In the genomic region with DNA sequence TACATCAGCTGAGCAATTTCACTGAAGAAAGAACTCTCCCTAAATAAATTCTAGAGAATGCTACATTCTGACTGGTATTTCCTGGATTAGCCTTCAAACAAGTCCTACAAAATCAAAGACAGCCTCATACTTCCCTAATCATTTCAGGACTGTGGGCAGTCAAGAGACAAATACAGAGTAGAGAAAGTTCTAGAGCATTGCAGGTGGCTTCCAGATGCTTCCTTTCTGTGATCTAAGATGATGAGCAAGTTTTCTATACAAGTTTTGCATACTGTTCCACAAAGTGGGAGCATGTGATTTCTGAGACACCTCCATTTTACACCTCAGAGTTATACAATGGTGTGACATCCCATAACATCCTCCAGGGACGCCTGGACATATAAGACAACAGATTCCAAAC, we compare ENCODE assay signal across 31 mouse cellular contexts. TPM values are rescaled to one million over a fixed set of nuclear protein-coding genes. Genes with fewer than 3 reads are reported as not detected.
"Had no signal": no experiment of that assay in that cellular context is flagged by ENCODE, and none has a peak within 500 bp of the region (broad histone marks: within the 10 kb centered on the region; RNA-seq: fewer than 3 reads in every experiment).

No protein-coding gene starts in this region.

- ATAC-seq: liver, embryonic 12.5 days; liver, postnatal 0 days; lung, postnatal 0 days; midbrain, embryonic 13.5 days; midbrain, embryonic 15.5 days; midbrain, embryonic 16.5 days had no signal

- H3K9me3 ChIP-seq: limb, embryonic 10.5 days; limb, embryonic 12.5 days; limb, embryonic 13.5 days; limb, embryonic 15.5 days; liver, embryonic 12.5 days; liver, embryonic 13.5 days; liver, embryonic 15.5 days; lung, embryonic 15.5 days; megakaryocyte, embryonic 14.5 days; midbrain, embryonic 10.5 days; midbrain, embryonic 12.5 days; midbrain, embryonic 13.5 days; midbrain, embryonic 15.5 days; neural tube, embryonic 12.5 days had no signal

- H3K27me3 ChIP-seq: neural tube, embryonic 12.5 days had no signal

- H3K27ac ChIP-seq: left cerebral cortex, adult 2 months; limb, embryonic 10.5 days; limb, embryonic 12.5 days; limb, embryonic 13.5 days; limb, embryonic 15.5 days; liver, embryonic 12.5 days; liver, embryonic 13.5 days; liver, embryonic 14.5 days; liver, embryonic 15.5 days; lung, embryonic 15.5 days; macrophage; midbrain, embryonic 10.5 days; midbrain, embryonic 12.5 days; midbrain, embryonic 13.5 days; midbrain, embryonic 15.5 days; neural tube, embryonic 12.5 days had no signal

- H3K36me3 ChIP-seq: limb, embryonic 10.5 days; limb, embryonic 12.5 days; limb, embryonic 13.5 days; limb, embryonic 15.5 days; liver, embryonic 12.5 days; liver, embryonic 13.5 days; liver, embryonic 15.5 days; lung, embryonic 15.5 days; midbrain, embryonic 10.5 days; midbrain, embryonic 12.5 days; midbrain, embryonic 13.5 days; midbrain, embryonic 15.5 days; neural tube, embryonic 12.5 days had no signal

- H3K4me2 ChIP-seq: limb, embryonic 12.5 days; limb, embryonic 13.5 days; limb, embryonic 15.5 days; liver, embryonic 11.5 days; liver, embryonic 12.5 days; liver, embryonic 13.5 days; liver, embryonic 15.5 days; lung, embryonic 14.5 days; lung, embryonic 15.5 days; midbrain, embryonic 12.5 days; midbrain, embryonic 13.5 days; midbrain, embryonic 15.5 days; neural tube, embryonic 12.5 days had no signal

- DNase-seq: left cerebral cortex, postnatal 4 days; liver; liver, embryonic 13.5 days; liver, postnatal 0 days; lung, adult 18-20 months; lung, adult 2 months; lung, embryonic 14.5 days; lung, postnatal 10 days; lung, postnatal 14 days; lung, postnatal 36 days; lung, postnatal 4 days had no signal

- H3K9ac ChIP-seq: limb, embryonic 12.5 days; limb, embryonic 13.5 days; limb, embryonic 15.5 days; liver, embryonic 12.5 days; liver, embryonic 13.5 days; liver, embryonic 14.5 days; liver, embryonic 15.5 days; liver, postnatal 0 days; lung, embryonic 14.5 days; lung, embryonic 15.5 days; midbrain, embryonic 12.5 days; midbrain, embryonic 13.5 days; midbrain, embryonic 15.5 days; neural tube, embryonic 12.5 days had no signal

- H3K4me3 ChIP-seq: left cerebral cortex, adult 2 months; limb, embryonic 10.5 days; limb, embryonic 12.5 days; limb, embryonic 13.5 days; limb, embryonic 15.5 days; liver, embryonic 12.5 days; liver, embryonic 13.5 days; liver, embryonic 15.5 days; lung, embryonic 15.5 days; megakaryocyte, embryonic 14.5 days; midbrain, embryonic 10.5 days; midbrain, embryonic 12.5 days; midbrain, embryonic 13.5 days; midbrain, embryonic 15.5 days; myocyte; neural tube, embryonic 12.5 days had no signal

- H3K4me1 ChIP-seq: limb, embryonic 10.5 days; limb, embryonic 12.5 days; limb, embryonic 13.5 days; limb, embryonic 15.5 days; liver, embryonic 12.5 days; liver, embryonic 13.5 days; liver, embryonic 15.5 days; lung, embryonic 15.5 days; midbrain, embryonic 10.5 days; midbrain, embryonic 12.5 days; midbrain, embryonic 13.5 days; midbrain, embryonic 15.5 days; neural tube, embryonic 12.5 days had no signal

RNA-seq across cellular contexts. Expression of a gene that starts 42.9 kb away (rescaled TPM):
- polyA plus RNA-seq: myocyte had no signal
